Mouse (Mus musculus) G1E (cell line): ENCODE data around the gene Fancc. TPM values are rescaled to one million over a fixed set of nuclear protein-coding genes. Genes with fewer than 3 reads are reported as not detected.
A peak's percentile ranks its signal among the peaks of the same experiment; 100 is the strongest.

Experiments
- ATAC-seq: 2 replicates; pipeline ENCODE4 v1.8.0; 2016; ENCODE audit warnings: mild to moderate bottlenecking; ENCODE audit not compliant: insufficient number of reproducible peaks, poor library complexity, low FRiP score, severe bottlenecking; ENCODE audit errors: extremely low read depth
- DNase-seq: peaks from one replicate; pipeline ENCODE4 v3.0.0; 2012; ENCODE audit warnings: low spot score
- H3K27me3 ChIP-seq: 2 replicates; pipeline ENCODE4 v1.6.1; 2012; ENCODE audit warnings: mild to moderate bottlenecking, low read length, inconsistent platforms; ENCODE audit not compliant: insufficient read depth
- H3K36me3 ChIP-seq: replicated peaks from 2 replicates; pipeline ENCODE3; 2012; ENCODE audit warnings: mild to moderate bottlenecking, inconsistent platforms
- H3K4me1 ChIP-seq: 2 replicates; pipeline ENCODE4 v1.6.1; 2012; ENCODE audit warnings: low read depth, low read length, inconsistent platforms, mixed read lengths; ENCODE audit not compliant: insufficient read depth
- H3K4me3 ChIP-seq: 2 replicates; pipeline ENCODE4 v1.5.1; 2012; ENCODE audit warnings: low read depth, mild to moderate bottlenecking, inconsistent platforms, low read length, moderate library complexity, mixed read lengths
- H3K9me3 ChIP-seq: replicated peaks from 2 replicates; pipeline ENCODE4 v1.6.1; 2012; ENCODE audit warnings: inconsistent platforms
- CTCF ChIP-seq: IDR thresholded peaks from 2 replicates; pipeline ENCODE4 v1.5.1; 2012; ENCODE audit warnings: low read depth, low read length, inconsistent platforms, mixed read lengths
- GATA1 ChIP-seq: IDR thresholded peaks from 2 replicates; pipeline ENCODE4 v1.6.1; 2012; ENCODE audit warnings: borderline replicate concordance, low read length, inconsistent platforms, mixed read lengths
- GATA2 ChIP-seq: IDR thresholded peaks from 2 replicates; pipeline ENCODE4 v1.6.1; 2012; ENCODE audit warnings: low read depth, low read length, inconsistent platforms, borderline replicate concordance
- POLR2AphosphoS5 ChIP-seq: IDR thresholded peaks from 2 replicates; pipeline ENCODE4 v1.6.1; 2012; ENCODE audit warnings: low read depth, low read length, inconsistent platforms; ENCODE audit not compliant: insufficient replicate concordance
- TAL1 ChIP-seq: conservative IDR thresholded peaks from 2 replicates; pipeline ENCODE4 v1.6.1; 2012; ENCODE audit warnings: low read depth, low read length, inconsistent platforms, mixed read lengths
- polyA plus RNA-seq: library from polyadenylated mRNA; stranded (reverse); fragments of >175 nt; gene quantifications from 2 replicates; pipeline ENCODE4 v1.2.3, GENCODE M21; 2012
- total RNA-seq, 2 experiments: library from RNA; stranded (forward) in 1 of 2; stranded (reverse) in 1 of 2; fragments of 200-1000 nt in 1 of 2; fragments of >200 nt in 1 of 2; fragmentation: Nextera tagmentation in 1 of 2; gene quantifications; 2 replicates each; pipeline ENCODE4 v1.2.3; 2014 to 2017

Gene Fancc
- total and polyA plus RNA-seq, 3 experiments: 2.7 to 13.7 (median 6.8) TPM

- Histone ChIP-seq H3K4me1 (peaks cover 31% of the 10 kb centered on the region), H3K9me3 (no peaks in the 10 kb centered on the region), H3K4me3 (no peak overlapping the region; the same call in 1 of the 2 replicates), H3K27me3 (no peaks in the 10 kb centered on the region), H3K36me3 (peaks cover 99% of the 10 kb centered on the region)
- TF ChIP-seq GATA1 (no peak), GATA2 (no peak), POLR2AphosphoS5 (no peak), CTCF (no peak)
- DNase-seq: no peak
- ATAC-seq: no peak
These were observed 31.8 kb upstream of the Fancc start for GRCm38 (mm10) chr13:63528852-63529251.

GRCm38 (mm10) chr13:63528164-63528675 is 31.1 kb upstream of the Fancc start:
- DNase-seq: peak; percentile 73
- Histone ChIP-seq H3K27me3 (no peaks in the 10 kb centered on the region), H3K4me1 (peaks cover 31% of the 10 kb centered on the region), H3K4me3 (peak overlapping the region; percentile 51; the same call in 1 of the 2 replicates), H3K9me3 (no peaks in the 10 kb centered on the region), H3K36me3 (peaks cover 98% of the 10 kb centered on the region)
- peak; percentile 98 for ATAC-seq
- TF ChIP-seq GATA2 (no peak), TAL1 (no peak), CTCF (no peak), POLR2AphosphoS5 (no peak), GATA1 (no peak)

GRCm38 (mm10) chr13:63525571-63526197 is 28.6 kb upstream of the Fancc start:
- Histone ChIP-seq H3K27me3 (no peaks in the 10 kb centered on the region), H3K36me3 (peaks cover 96% of the 10 kb centered on the region), H3K4me1 (peaks cover 33% of the 10 kb centered on the region), H3K4me3 (no peak overlapping the region), H3K9me3 (no peaks in the 10 kb centered on the region)
- ATAC-seq (no peak), DNase-seq (no peak)
- TF ChIP-seq TAL1 (no peak), POLR2AphosphoS5 (no peak), GATA2 (no peak), CTCF (no peak), GATA1 (no peak)

DNA sequence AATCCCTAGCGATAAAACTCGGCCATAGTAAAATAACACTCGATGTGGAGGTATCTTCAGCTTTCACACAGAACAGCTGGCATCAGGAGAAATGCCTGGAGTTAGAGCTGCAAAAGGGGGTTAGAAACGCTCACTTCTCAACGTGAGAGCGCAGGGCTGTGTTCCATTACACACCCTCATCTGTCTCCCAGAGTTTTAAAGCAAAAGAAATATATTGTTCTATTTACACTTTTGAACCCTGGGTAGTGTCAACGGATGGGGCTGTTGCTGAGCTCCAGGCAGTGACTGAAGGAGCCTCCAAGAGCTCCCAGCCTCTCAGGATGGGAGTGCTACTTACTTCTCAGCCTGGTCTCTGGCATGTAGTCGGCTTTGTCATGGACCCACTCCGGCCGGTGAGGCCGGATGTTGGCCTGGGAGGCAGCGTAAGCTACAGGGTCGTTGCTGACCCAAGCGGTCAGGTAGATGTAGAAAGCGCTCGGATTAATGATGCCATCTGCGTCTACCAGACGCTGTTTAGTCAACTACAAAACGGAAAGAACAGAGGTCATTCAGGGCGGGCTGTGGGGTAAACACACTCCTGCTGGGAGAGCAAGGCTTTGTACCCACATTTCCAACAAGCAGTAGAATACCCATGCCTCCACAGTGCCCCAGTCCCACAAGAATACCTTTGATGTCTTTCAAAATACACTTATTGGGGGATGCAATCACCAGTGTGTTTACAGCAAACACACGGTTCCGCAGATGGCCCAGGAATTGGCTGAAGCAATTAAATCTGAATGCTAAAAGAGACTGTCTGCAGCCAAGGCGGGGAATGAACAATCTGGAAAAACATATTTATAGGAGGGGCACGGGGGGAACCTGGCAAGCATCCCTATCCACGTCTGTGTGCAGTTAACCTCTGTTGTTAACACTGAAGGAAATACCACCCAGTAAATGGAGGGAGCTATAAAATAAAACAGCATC is 27.8 kb upstream of the Fancc start:
- Histone ChIP-seq H3K9me3 (no peaks in the 10 kb centered on the region), H3K36me3 (peaks cover 96% of the 10 kb centered on the region), H3K27me3 (no peaks in the 10 kb centered on the region), H3K4me3 (no peak overlapping the region), H3K4me1 (peaks cover 28% of the 10 kb centered on the region)
- DNase-seq (no peak), ATAC-seq (no peak)
- no peak for TF ChIP-seq POLR2AphosphoS5
- TF ChIP-seq CTCF: no peak
- no peak for TF ChIP-seq TAL1
- no peak for TF ChIP-seq GATA1
- TF ChIP-seq GATA2: no peak

- no peaks in the 10 kb centered on the region for H3K9me3 ChIP-seq
- DNase-seq (no peak), ATAC-seq (no peak)
- TF ChIP-seq TAL1 (no peak), GATA1 (no peak), CTCF (no peak)
- H3K27me3 ChIP-seq: no peaks in the 10 kb centered on the region
- H3K4me1 ChIP-seq: peaks cover 22% of the 10 kb centered on the region
- peaks cover 97% of the 10 kb centered on the region for H3K36me3 ChIP-seq
- no peak overlapping the region for H3K4me3 ChIP-seq
These were observed 27.0 kb upstream of the Fancc start for GRCm38 (mm10) chr13:63524061-63524460.

DNA sequence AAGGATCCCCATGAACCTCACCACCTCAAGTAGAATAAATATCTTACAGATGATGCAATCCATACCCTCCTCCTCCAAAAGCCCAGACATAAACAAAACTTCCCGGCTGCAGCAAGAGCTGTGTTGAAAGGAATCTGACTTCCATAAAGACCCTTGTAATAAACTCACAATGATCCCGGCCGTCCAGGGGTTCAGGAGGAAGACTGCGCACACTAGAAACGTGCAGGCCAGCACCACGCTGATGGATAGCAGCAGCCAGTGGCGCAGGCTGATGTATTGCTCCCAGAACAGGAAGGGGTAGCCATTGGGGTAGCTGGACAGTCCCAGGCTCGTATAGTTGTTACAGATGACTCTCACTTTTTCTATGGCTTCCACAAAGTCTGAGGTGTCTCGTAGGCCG is 25.8 kb upstream of the Fancc start:
- peaks cover 10% of the 10 kb centered on the region for H3K4me1 ChIP-seq
- TF ChIP-seq GATA2 (no peak), TAL1 (no peak), CTCF (no peak), POLR2AphosphoS5 (no peak), GATA1 (no peak)
- no peak overlapping the region for H3K4me3 ChIP-seq
- H3K36me3 ChIP-seq: peaks cover 97% of the 10 kb centered on the region
- DNase-seq: no peak
- no peak for ATAC-seq
- H3K27me3 ChIP-seq: no peaks in the 10 kb centered on the region
- H3K9me3 ChIP-seq: no peaks in the 10 kb centered on the region
